Mouse (Mus musculus) forebrain, postnatal 0 days (tissue): ENCODE measurements around the gene Styxl1. TPM values are rescaled to one million over a fixed set of nuclear protein-coding genes. Genes with fewer than 3 reads are reported as not detected.
A peak's percentile ranks its signal among the peaks of the same experiment; 100 is the strongest.

Experiments
- ATAC-seq: fragments of 200-750 bp; cut with Nextera tagmentation; 2 replicates; pipeline ENCODE4 v1.8.0; 2017; ENCODE audit warnings: mild to moderate bottlenecking, moderate library complexity
- DNase-seq: peaks from one replicate; pipeline ENCODE4 v3.0.0-alpha.2; 2015
- H3K27ac ChIP-seq: fragments of 300-500 bp; sonication (generic); 2 replicates; pipeline ENCODE4 v1.5.1; 2014; ENCODE audit warnings: low read depth, mild to moderate bottlenecking, antibody characterized with exemption, low read length, moderate library complexity, mixed read lengths
- H3K27me3 ChIP-seq: fragments of 300-500 bp; sonication (generic); 2 replicates; pipeline ENCODE4 v1.6.1; 2014; ENCODE audit warnings: mild to moderate bottlenecking, low read length, mixed read lengths; ENCODE audit not compliant: insufficient read depth
- H3K36me3 ChIP-seq: fragments of 300-500 bp; sonication (generic); 2 replicates; pipeline ENCODE4 v1.6.1; 2014; ENCODE audit warnings: mild to moderate bottlenecking, moderate library complexity; ENCODE audit not compliant: insufficient read depth
- H3K4me1 ChIP-seq: fragments of 300-500 bp; sonication (generic); 2 replicates; pipeline ENCODE4 v1.6.1; 2014; ENCODE audit warnings: antibody characterized with exemption; ENCODE audit not compliant: insufficient read depth
- H3K4me2 ChIP-seq: fragments of 300-500 bp; sonication (generic); 2 replicates; pipeline ENCODE4 v1.6.1; 2014; ENCODE audit warnings: low read depth, mild to moderate bottlenecking, moderate library complexity
- H3K4me3 ChIP-seq: fragments of 300-500 bp; sonication (generic); 2 replicates; pipeline ENCODE4 v1.5.1; 2014; ENCODE audit warnings: low read depth, low read length, mixed read lengths
- H3K9ac ChIP-seq: fragments of 300-500 bp; sonication (generic); 2 replicates; pipeline ENCODE4 v1.6.1; 2014; ENCODE audit warnings: mild to moderate bottlenecking
- H3K9me3 ChIP-seq: fragments of 300-500 bp; sonication (generic); 2 replicates; pipeline ENCODE4 v1.6.1; 2016; ENCODE audit warnings: low read length
- CTCF ChIP-seq: sonication (generic); IDR thresholded peaks from 2 replicates; pipeline ENCODE4 v1.5.1; 2016; ENCODE audit warnings: antibody characterized with exemption, control low read depth, low read depth
- WGBS: fragments of 180-500 bp; shearing (Covaris S2); extraction: QIAGEN DNeasy Blood & Tissue Kit; methylation state at CpG from one replicate; pipeline ENCODE4 v1.1.7; 2014; 5-methylcytosine and 5-hydroxymethylcytosine counted together
- microRNA-seq, 2 experiments: library from miRNA; unstranded; fragments of <30 nt; microRNA quantifications; one replicate each; pipeline ENCODE4; 2016
- polyA plus RNA-seq: library from polyadenylated mRNA; unstranded; fragments of >200 nt; fragmentation: Nextera tagmentation; extraction: Ambion mirVana; gene quantifications from 2 replicates; pipeline ENCODE4 v1.2.1, GENCODE M21; 2015
- total RNA-seq: library from RNA; depleted of rRNA; stranded (reverse); fragments of >200 nt; gene quantifications from 2 replicates; pipeline ENCODE4 v1.2.3, GENCODE M21; 2014; rRNA removed

Gene Styxl1
- total and polyA plus RNA-seq, 2 experiments from 2014 or later, result 0.29 to 1.0 TPM

- no peaks in the 10 kb centered on the region for H3K9me3 ChIP-seq
- no peak overlapping the region for H3K9ac ChIP-seq
- no peaks in the 10 kb centered on the region for H3K4me1 ChIP-seq
- no peak for TF ChIP-seq CTCF
- DNase-seq (no peak), ATAC-seq (no peak)
- H3K36me3 ChIP-seq, result peaks cover 18% of the 10 kb centered on the region; the same call in 1 of the 2 replicates
- no peak overlapping the region for H3K4me3 ChIP-seq
- WGBS, result 94% methylated on average over 7 of the region's 7 CpGs
- H3K4me2 ChIP-seq, result no peak overlapping the region
- no peaks in the 10 kb centered on the region for H3K27me3 ChIP-seq
- H3K27ac ChIP-seq, result no peak overlapping the region
Measured at GRCm38 (mm10) chr5:135703431-135703830, 74.8 kb downstream of the Styxl1 start.

- Histone ChIP-seq H3K27ac (no peak overlapping the region), H3K9ac (no peak overlapping the region), H3K27me3 (no peaks in the 10 kb centered on the region), H3K4me2 (no peak overlapping the region), H3K4me3 (no peak overlapping the region), H3K4me1 (no peaks in the 10 kb centered on the region), H3K36me3 (peaks cover 16% of the 10 kb centered on the region; the same call in 1 of the 2 replicates), H3K9me3 (no peaks in the 10 kb centered on the region)
- no peak for ATAC-seq
- TF ChIP-seq CTCF, result 0 out of 2 replicates have a peak, but pooled peaks have one; percentile 11
- no peak for DNase-seq
- 75% methylated on average over 15 of the region's 15 CpGs for WGBS
Measured at GRCm38 (mm10) chr5:135702682-135703192, 75.4 kb downstream of the Styxl1 start.

GRCm38 (mm10) chr5:135702190-135702589 lies 76.0 kb downstream of the Styxl1 start:
- H3K36me3 ChIP-seq, result peaks cover 15% of the 10 kb centered on the region; the same call in 1 of the 2 replicates
- ATAC-seq (no peak), DNase-seq (no peak)
- no peak for TF ChIP-seq CTCF
- H3K9ac ChIP-seq, result no peak overlapping the region
- H3K4me2 ChIP-seq, result no peak overlapping the region
- H3K4me1 ChIP-seq, result no peaks in the 10 kb centered on the region
- H3K4me3 ChIP-seq, result no peak overlapping the region
- H3K27me3 ChIP-seq, result no peaks in the 10 kb centered on the region
- H3K27ac ChIP-seq, result no peak overlapping the region
- no peaks in the 10 kb centered on the region for H3K9me3 ChIP-seq
- WGBS, result 90% methylated on average over 6 of the region's 6 CpGs

GRCm38 (mm10) chr5:135701601-135702000 lies 76.6 kb downstream of the Styxl1 start:
- H3K27ac ChIP-seq, result no peak overlapping the region
- no peak for TF ChIP-seq CTCF
- DNase-seq (no peak), ATAC-seq (no peak)
- H3K4me1 ChIP-seq, result no peaks in the 10 kb centered on the region
- H3K36me3 ChIP-seq, result peaks cover 15% of the 10 kb centered on the region; the same call in 1 of the 2 replicates
- H3K27me3 ChIP-seq, result no peaks in the 10 kb centered on the region
- H3K9me3 ChIP-seq, result no peaks in the 10 kb centered on the region
- H3K4me2 ChIP-seq, result no peak overlapping the region
- no peak overlapping the region for H3K4me3 ChIP-seq
- H3K9ac ChIP-seq, result no peak overlapping the region
- WGBS, result 98% methylated on average over 4 of the region's 4 CpGs

- 81% methylated on average over 5 of the region's 5 CpGs for WGBS
- H3K4me1 ChIP-seq, result no peaks in the 10 kb centered on the region
- H3K36me3 ChIP-seq, result peaks cover 19% of the 10 kb centered on the region; the same call in 1 of the 2 replicates
- DNase-seq (no peak), ATAC-seq (no peak)
- TF ChIP-seq CTCF, result no peak
- no peak overlapping the region for H3K27ac ChIP-seq
- no peaks in the 10 kb centered on the region for H3K27me3 ChIP-seq
- no peak overlapping the region for H3K4me2 ChIP-seq
- H3K4me3 ChIP-seq, result no peak overlapping the region
- H3K9me3 ChIP-seq, result no peaks in the 10 kb centered on the region
- H3K9ac ChIP-seq, result no peak overlapping the region
Measured at GRCm38 (mm10) chr5:135697711-135698111, 80.5 kb downstream of the Styxl1 start.

Small RNAs within 50 kb of the gene (microRNA-seq; reads per million reads assigned to microRNA genes)
- gene Mir7034, result 0 to 0.37 reads per million in 2 experiments

Other genes with a start within 250 kb of the Styxl1 start
- 73.6 and 91.1 TPM in 2 replicates for gene Hip1, start 233.3 kb downstream of the Styxl1 start, total RNA-seq
- gene Hip1, start 233.3 kb downstream of the Styxl1 start, polyA plus RNA-seq, result 12.9 and 22.5 TPM in 2 replicates
- gene Ccl26, start 214.8 kb downstream of the Styxl1 start, total RNA-seq, result not detected in 2 replicates
- gene Ccl26, start 214.8 kb downstream of the Styxl1 start, polyA plus RNA-seq, result not detected in 2 replicates
- 0.62 and 2.4 TPM in 2 replicates for gene Ccl24, start 205.3 kb downstream of the Styxl1 start, total RNA-seq
- gene Ccl24, start 205.3 kb downstream of the Styxl1 start, polyA plus RNA-seq, result 2.4 and 2.7 TPM in 2 replicates
- gene Rhbdd2, start 145.8 kb downstream of the Styxl1 start, total RNA-seq, result 16.5 and 19.0 TPM in 2 replicates
- 97.4 and 120 TPM in 2 replicates for gene Rhbdd2, start 145.8 kb downstream of the Styxl1 start, polyA plus RNA-seq
- 78.5 and 89.5 TPM in 2 replicates for gene Por, start 108.4 kb downstream of the Styxl1 start, total RNA-seq
- gene Por, start 108.4 kb downstream of the Styxl1 start, polyA plus RNA-seq, result 76.7 and 96.1 TPM in 2 replicates
- gene Tmem120a, start 33.9 kb downstream of the Styxl1 start, total RNA-seq, result 42.7 and 49.1 TPM in 2 replicates
- 111 and 126 TPM in 2 replicates for gene Tmem120a, start 33.9 kb downstream of the Styxl1 start, polyA plus RNA-seq
- 115 and 132 TPM in 2 replicates for gene Mdh2, start 95 bp upstream of the Styxl1 start, total RNA-seq
- gene Mdh2, start 95 bp upstream of the Styxl1 start, polyA plus RNA-seq, result 663 and 665 TPM in 2 replicates
- gene Srrm3, start 28.5 kb upstream of the Styxl1 start, total RNA-seq, result 60.2 and 70.5 TPM in 2 replicates
- gene Srrm3, start 28.5 kb upstream of the Styxl1 start, polyA plus RNA-seq, result 39.4 and 44.6 TPM in 2 replicates
- gene Hspb1, start 109.5 kb upstream of the Styxl1 start, total RNA-seq, result 9.8 and 11.5 TPM in 2 replicates
- gene Hspb1, start 109.5 kb upstream of the Styxl1 start, polyA plus RNA-seq, result 9.2 and 11.2 TPM in 2 replicates
- 220 and 286 TPM in 2 replicates for gene Ywhag, start 156.2 kb upstream of the Styxl1 start, total RNA-seq
- gene Ywhag, start 156.2 kb upstream of the Styxl1 start, polyA plus RNA-seq, result 603 and 867 TPM in 2 replicates
- gene Ssc4d, start 196.1 kb upstream of the Styxl1 start, total RNA-seq, result 6.5 and 7.0 TPM in 2 replicates
- 2.5 and 4.0 TPM in 2 replicates for gene Ssc4d, start 196.1 kb upstream of the Styxl1 start, polyA plus RNA-seq
- 0.14 TPM in 1 of 2 replicates, not detected in the other for gene Zp3, start 201.7 kb upstream of the Styxl1 start, total RNA-seq
- gene Zp3, start 201.7 kb upstream of the Styxl1 start, polyA plus RNA-seq, result 0.14 and 0.23 TPM in 2 replicates
- 19.5 and 25.3 TPM in 2 replicates for gene Dtx2, start 216.4 kb upstream of the Styxl1 start, total RNA-seq
- gene Dtx2, start 216.4 kb upstream of the Styxl1 start, polyA plus RNA-seq, result 17.6 and 20.0 TPM in 2 replicates